Mouse (Mus musculus) hindbrain, embryonic 10.5 days (tissue): ENCODE data around the gene Ctps. TPM values are rescaled to one million over a fixed set of nuclear protein-coding genes. Genes with fewer than 3 reads are reported as not detected.

Experiments used
- DNase-seq: peaks from one replicate; pipeline ENCODE4 v3.0.0-alpha.2; 2017; ENCODE audit warnings: low spot score
- H3K27ac ChIP-seq: fragments of 300-500 bp; sonication (generic); 2 replicates; pipeline ENCODE4 v1.5.1; 2016; ENCODE audit warnings: mild to moderate bottlenecking, moderate library complexity
- H3K27me3 ChIP-seq: fragments of 300-500 bp; sonication (generic); 2 replicates; pipeline ENCODE4 v1.6.1; 2016; ENCODE audit warnings: mild to moderate bottlenecking; ENCODE audit not compliant: poor library complexity, insufficient read depth, severe bottlenecking
- H3K36me3 ChIP-seq: fragments of 300-500 bp; sonication (generic); 2 replicates; pipeline ENCODE4 v1.6.1; 2016; ENCODE audit warnings: mild to moderate bottlenecking, moderate library complexity
- H3K4me1 ChIP-seq: fragments of 300-500 bp; sonication (generic); replicated peaks from 2 replicates; pipeline ENCODE4 v1.6.1; 2016; ENCODE audit warnings: mild to moderate bottlenecking
- H3K4me3 ChIP-seq: fragments of 300-500 bp; sonication (generic); 2 replicates; pipeline ENCODE4 v1.5.1; 2016; ENCODE audit warnings: mild to moderate bottlenecking, moderate library complexity
- H3K9me3 ChIP-seq: fragments of 300-500 bp; sonication (generic); 2 replicates; pipeline ENCODE4 v1.6.1; 2016; ENCODE audit warnings: mild to moderate bottlenecking, moderate library complexity
- WGBS: fragments of 180-500 bp; shearing (Covaris S2); methylation state at CpG from one replicate; pipeline ENCODE4 v1.1.7; 2016; 5-methylcytosine and 5-hydroxymethylcytosine counted together
- polyA plus RNA-seq: library from polyadenylated mRNA; unstranded; fragments of >200 nt; fragmentation: Nextera tagmentation; extraction: Ambion mirVana; gene quantifications from 2 replicates; pipeline ENCODE4 v1.2.1, GENCODE M21; 2016

Ctps gene
- polyA plus RNA-seq, 1 experiment from 2014 or later = 117 TPM

DNA sequence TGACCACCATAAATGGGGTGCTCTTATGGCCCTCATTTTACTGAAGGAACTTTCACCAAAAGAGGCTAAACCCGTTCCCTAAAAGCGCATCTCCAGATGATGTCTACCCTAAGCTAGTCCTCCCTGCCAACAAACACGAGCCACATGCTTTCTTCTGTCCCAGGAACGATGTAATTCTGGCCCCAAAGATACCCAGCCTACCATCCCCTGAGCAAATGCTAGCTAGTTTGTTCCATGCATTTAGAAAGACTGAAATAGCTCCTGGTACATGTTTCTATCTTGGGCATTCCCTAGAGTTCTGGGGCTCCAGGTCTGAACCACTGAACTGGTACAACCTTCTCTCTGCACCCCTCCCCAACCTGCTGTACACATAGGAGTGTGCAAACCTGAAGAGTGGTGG is 20.9 kb upstream of the Ctps start:
- WGBS = 89% methylated on average over 4 of the region's 4 CpGs
- no peak for DNase-seq
- peaks cover 23% of the 10 kb centered on the region for H3K27me3 ChIP-seq

DNA sequence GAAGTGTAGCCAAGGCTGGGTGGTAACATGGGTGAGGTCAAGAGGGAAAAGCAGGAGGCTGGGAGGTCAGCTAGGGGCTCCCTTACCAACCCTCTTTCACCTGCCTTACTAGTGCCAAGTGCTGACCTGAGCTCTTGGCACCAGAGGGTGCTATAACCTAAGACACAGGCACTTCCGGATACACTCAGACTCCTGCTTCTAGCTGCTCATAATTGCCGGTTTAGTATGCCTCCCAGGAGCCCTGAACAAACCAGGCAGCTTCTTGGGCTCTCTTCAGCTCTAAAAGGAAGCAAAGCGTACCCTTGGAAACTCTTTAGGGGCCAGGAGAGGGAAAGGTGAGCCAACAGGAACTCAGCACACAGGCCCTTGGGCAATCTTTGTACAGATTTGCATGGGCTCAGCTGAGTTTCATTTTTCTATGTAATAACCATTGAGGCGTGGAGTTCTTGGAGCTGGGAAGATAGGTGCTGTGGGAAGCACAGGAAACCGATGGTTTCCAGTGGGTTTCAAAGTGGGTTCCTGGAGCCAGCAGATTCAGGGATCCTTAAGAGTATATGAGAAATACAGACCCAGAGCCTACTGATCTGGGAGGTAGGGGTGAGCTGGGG is 19.8 kb upstream of the Ctps start:
- Histone ChIP-seq H3K36me3 (no peaks in the 10 kb centered on the region), H3K4me3 (no peak overlapping the region), H3K27ac (peak overlapping the region; percentile 29; the same call in 1 of the 2 replicates), H3K4me1 (peaks cover 15% of the 10 kb centered on the region; the same call in 1 of the 2 replicates), H3K9me3 (no peaks in the 10 kb centered on the region), H3K27me3 (peaks cover 23% of the 10 kb centered on the region)
- 39% methylated on average over 5 of the region's 5 CpGs for WGBS
- DNase-seq = peak; percentile 71

More for the DNA sequence above, 20.9 kb upstream of the Ctps start:
- no peaks in the 10 kb centered on the region for H3K36me3 ChIP-seq
- H3K4me1 ChIP-seq = peaks cover 15% of the 10 kb centered on the region; the same call in 1 of the 2 replicates
- no peak overlapping the region for H3K27ac ChIP-seq
- no peaks in the 10 kb centered on the region for H3K9me3 ChIP-seq
- no peak overlapping the region for H3K4me3 ChIP-seq

DNA sequence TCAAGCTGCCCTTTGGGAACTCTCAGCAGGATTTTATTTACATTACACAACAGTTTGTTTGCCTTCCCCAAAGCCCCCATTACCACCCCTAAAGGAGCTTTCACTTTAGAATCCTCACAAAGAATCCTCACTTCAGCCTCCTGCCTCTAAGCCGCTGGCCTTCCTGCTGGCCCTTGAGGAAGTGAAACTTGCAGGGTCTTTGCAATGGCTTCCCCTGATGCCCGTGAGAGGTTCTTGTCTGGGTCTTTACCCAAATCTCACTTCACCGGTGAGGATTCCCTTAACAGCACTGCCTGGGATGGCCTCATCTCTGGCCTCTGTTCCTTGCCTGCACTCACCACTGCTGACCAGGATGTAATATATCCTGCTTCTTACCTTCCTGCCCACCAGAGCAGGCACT is 19.0 kb upstream of the Ctps start:
- no peak overlapping the region for H3K27ac ChIP-seq
- no peak overlapping the region for H3K4me3 ChIP-seq
- WGBS = 10% methylated on average over 3 of the region's 3 CpGs
- H3K4me1 ChIP-seq = peaks cover 17% of the 10 kb centered on the region; the same call in 1 of the 2 replicates
- no peaks in the 10 kb centered on the region for H3K9me3 ChIP-seq
- DNase-seq = no peak
- no peaks in the 10 kb centered on the region for H3K36me3 ChIP-seq
- peaks cover 23% of the 10 kb centered on the region for H3K27me3 ChIP-seq

DNA sequence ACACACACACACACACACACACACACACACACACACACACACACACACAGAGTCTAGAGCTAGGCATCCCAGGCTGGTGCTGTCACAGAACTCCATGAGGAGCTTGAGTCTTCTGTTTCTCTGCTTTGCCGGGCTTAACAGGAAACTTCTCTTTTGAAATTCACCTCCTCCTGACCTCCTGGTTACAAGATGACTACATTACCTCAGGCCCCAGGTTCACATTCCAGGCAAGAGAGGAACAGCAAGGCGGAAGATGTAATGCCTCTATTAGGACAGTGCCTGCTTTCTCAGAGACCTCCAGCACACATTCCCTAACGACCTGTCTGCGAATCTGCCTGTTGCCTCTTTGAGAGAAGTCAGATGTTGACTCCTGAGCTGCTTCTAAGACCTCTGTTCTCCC is 18.4 kb upstream of the Ctps start, which contains the start of gene Gm8439:
Gene Gm8439 (plus strand): TSS at position 301 of the 400 bp plus-strand sequence.
- WGBS = 25% methylated on average over 4 of the region's 4 CpGs
- H3K9me3 ChIP-seq = no peaks in the 10 kb centered on the region
- H3K36me3 ChIP-seq = no peaks in the 10 kb centered on the region
- H3K27ac ChIP-seq = peak within 1 kb of the TSS; percentile 29; the same call in 1 of the 2 replicates
- H3K27me3 ChIP-seq = peaks cover 23% of the 10 kb centered on the region
- no peak within 1 kb of the TSS for H3K4me3 ChIP-seq
- no peak for DNase-seq
- H3K4me1 ChIP-seq = peaks cover 23% of the 10 kb centered on the region; the same call in 1 of the 2 replicates

DNA sequence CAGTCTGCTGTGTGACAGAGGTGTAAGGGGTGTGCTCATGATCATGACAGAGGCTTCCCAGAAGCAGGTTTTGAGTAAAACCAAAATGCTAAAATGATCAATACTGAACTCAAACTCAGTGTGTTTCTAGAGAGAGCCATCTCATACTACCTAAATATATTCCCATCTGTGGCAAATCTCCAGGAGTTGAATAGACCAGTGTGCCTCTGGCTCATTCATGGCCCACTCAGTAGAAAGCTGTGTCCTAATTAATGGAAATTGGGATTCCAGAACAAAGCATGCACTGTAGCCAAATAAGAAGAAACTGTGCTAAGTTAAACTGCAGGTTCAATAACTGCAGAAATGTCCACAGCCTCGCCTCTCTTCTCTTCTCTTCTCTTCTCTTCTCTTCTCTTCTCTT is 16.9 kb upstream of the Ctps start:
- H3K36me3 ChIP-seq = no peaks in the 10 kb centered on the region
- peaks cover 23% of the 10 kb centered on the region for H3K27me3 ChIP-seq
- WGBS = 67% methylated on average over 1 of the region's 1 CpGs
- H3K4me1 ChIP-seq = peaks cover 38% of the 10 kb centered on the region; the same call in 1 of the 2 replicates
- no peak overlapping the region for H3K4me3 ChIP-seq
- no peak for DNase-seq
- H3K27ac ChIP-seq = no peak overlapping the region
- no peaks in the 10 kb centered on the region for H3K9me3 ChIP-seq

DNA sequence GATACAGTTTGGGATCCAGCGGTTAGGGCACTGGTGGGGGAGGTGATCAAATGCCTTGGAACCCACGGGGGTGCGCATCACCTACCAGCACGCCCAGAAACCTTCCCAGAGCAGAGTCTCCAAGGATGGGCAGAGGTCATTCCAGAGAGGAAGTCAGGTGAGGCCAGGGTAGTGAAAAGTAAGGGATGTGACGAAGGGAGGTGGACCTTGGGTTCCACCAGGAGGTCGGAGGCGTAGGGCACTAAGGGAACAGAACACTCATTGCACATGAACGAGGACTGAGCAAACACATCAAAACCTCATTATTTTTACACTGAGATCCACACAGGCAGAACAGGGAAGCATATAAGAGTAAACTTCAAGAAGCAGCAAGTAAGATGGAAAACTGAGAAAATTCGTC is 11.6 kb upstream of the Ctps start:
- DNase-seq = no peak

DNA sequence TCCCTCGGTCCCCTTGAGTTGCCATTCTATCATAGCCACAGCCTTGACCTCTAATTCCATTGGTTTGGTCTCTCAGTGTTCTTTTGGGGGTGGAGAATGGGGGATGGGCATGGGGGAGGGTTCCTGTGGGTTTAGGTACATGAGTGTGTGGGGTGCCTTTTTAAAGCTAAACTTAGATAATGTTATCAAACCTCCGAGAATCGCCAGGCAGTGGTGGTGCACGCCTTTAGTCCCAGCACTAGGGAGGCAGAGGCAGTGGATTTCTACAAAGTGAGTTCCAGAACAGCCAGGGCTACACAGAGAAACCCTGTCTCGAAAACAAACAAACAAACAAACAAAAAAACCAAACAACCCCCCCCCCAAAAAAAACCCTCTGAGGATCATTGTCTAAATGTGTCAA is 10.8 kb upstream of the Ctps start:
- WGBS = 82% methylated on average over 5 of the region's 5 CpGs
- Histone ChIP-seq H3K4me3 (no peak overlapping the region), H3K27ac (no peak overlapping the region), H3K27me3 (no peaks in the 10 kb centered on the region; the same call in 1 of the 2 replicates), H3K9me3 (no peaks in the 10 kb centered on the region), H3K4me1 (peaks cover 23% of the 10 kb centered on the region; the same call in 1 of the 2 replicates), H3K36me3 (no peaks in the 10 kb centered on the region)
- DNase-seq = no peak

More for the DNA sequence above, 11.6 kb upstream of the Ctps start:
- Histone ChIP-seq H3K36me3 (no peaks in the 10 kb centered on the region), H3K4me3 (no peak overlapping the region), H3K9me3 (no peaks in the 10 kb centered on the region), H3K27ac (no peak overlapping the region), H3K27me3 (no peaks in the 10 kb centered on the region; the same call in 1 of the 2 replicates), H3K4me1 (peaks cover 23% of the 10 kb centered on the region; the same call in 1 of the 2 replicates)
- 84% methylated on average over 9 of the region's 9 CpGs for WGBS

DNA sequence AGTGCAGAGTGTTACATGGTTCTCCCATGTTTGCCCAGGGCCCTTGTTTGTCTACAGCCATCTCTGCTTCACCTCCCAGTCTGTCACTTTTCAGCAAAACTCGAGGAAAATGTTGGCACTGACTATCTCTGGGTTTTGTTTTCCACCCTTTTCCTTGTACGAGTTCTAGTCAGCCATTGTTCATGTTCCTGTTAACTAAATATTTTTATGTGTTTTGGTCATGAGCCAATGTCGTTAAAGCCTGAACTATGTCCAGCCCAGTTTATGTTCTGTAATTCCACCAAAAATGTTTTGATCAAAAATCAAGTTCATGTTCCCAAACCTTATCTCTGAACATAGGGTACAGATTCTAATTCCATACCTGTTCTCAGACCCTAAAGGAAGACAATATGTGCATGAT is 1.6 kb upstream of the Ctps start:
- H3K9me3 ChIP-seq = no peaks in the 10 kb centered on the region
- WGBS = 84% methylated on average over 3 of the region's 3 CpGs
- no peak overlapping the region for H3K4me3 ChIP-seq
- H3K27ac ChIP-seq = no peak overlapping the region
- H3K36me3 ChIP-seq = peaks cover 10% of the 10 kb centered on the region; the same call in 1 of the 2 replicates
- peaks cover 27% of the 10 kb centered on the region for H3K4me1 ChIP-seq
- no peaks in the 10 kb centered on the region for H3K27me3 ChIP-seq
- no peak for DNase-seq

DNA sequence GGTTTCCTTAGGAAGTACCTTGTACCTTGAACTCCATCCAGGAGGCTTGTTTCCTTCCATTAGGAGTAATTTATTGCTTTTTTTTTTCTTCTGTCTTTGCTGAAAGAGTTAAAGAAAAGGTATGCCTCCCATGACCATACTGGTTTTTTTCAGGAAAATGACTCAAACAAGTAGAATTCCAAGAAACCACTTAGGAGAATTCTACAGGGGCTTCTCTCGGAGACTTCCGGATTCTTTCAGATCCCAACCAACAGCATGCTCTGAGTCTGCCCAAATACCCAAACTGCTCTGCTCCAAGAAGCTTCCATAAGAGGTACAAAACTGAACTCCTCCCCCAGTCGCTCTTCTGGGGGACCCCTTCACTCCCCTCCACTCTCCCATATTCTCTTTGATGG is 991 bp upstream of the Ctps start:
- WGBS = 81% methylated on average over 3 of the region's 3 CpGs
- Histone ChIP-seq H3K36me3 (peaks cover 16% of the 10 kb centered on the region), H3K4me3 (peak overlapping the region; percentile 83; the same call in 1 of the 2 replicates), H3K27ac (no peak overlapping the region), H3K4me1 (peaks cover 27% of the 10 kb centered on the region), H3K27me3 (no peaks in the 10 kb centered on the region), H3K9me3 (no peaks in the 10 kb centered on the region)
- no peak for DNase-seq

DNA sequence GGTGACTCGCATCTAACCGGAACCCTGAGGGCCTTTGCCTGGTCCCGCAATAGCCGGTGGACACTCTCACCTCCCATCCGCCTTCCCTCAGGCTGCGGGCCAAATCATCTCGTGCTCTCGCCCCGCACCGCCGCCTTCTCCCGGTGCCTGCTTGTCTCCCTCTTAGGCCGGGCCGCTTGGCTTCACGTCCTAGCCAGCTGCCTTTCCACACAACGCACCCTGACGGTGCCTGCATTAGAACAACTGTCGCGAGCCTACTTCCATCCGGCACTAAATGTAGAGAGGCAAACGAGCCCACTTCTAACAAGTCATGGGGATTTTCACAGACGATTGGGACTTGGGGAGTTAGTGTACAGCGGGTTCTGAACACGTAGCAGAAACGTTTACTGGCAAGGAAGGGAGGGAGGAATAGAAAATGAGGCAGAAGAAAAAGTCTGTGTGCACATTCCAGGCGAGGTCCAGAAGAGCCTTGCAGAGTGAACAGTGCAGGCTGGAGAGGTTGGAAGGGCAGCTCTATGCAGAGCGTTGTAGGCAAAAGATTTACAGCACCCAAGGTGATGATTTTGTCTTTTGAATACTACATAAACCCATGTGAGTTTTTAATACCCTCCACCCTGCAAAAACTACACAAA is 478 bp upstream of the Ctps start:
- WGBS = 2% methylated on average over 27 of the region's 27 CpGs
- Histone ChIP-seq H3K4me3 (peak overlapping the region; percentile 83), H3K36me3 (peaks cover 21% of the 10 kb centered on the region), H3K4me1 (peaks cover 27% of the 10 kb centered on the region), H3K27ac (peak overlapping the region; percentile 99), H3K27me3 (no peaks in the 10 kb centered on the region), H3K9me3 (no peaks in the 10 kb centered on the region)
- no peak for DNase-seq

DNA sequence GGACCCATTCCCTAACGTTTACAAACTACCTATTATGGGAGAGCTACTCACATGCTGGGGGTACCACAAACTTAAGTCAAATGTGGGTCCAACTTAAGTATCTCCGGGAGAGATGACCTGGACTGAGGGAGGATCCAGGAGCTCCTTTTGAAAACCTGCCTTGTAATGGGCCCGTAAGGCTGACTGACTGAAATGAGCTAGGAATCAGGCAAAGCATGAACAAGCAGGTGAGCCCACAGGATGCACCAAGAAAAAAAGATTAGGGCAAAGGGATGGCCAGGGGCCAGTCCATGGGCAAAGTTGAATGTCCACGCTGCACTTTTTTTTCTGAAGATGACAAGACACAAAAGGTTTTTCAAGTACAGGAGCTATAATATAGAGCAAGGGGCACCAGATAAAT is 1.1 kb downstream of the Ctps start:
- Histone ChIP-seq H3K9me3 (no peaks in the 10 kb centered on the region), H3K36me3 (peaks cover 37% of the 10 kb centered on the region), H3K27me3 (no peaks in the 10 kb centered on the region), H3K4me3 (peak overlapping the region; percentile 83), H3K27ac (peak overlapping the region; percentile 99), H3K4me1 (peaks cover 27% of the 10 kb centered on the region)
- DNase-seq = no peak
- WGBS = 10% methylated on average over 4 of the region's 4 CpGs

DNA sequence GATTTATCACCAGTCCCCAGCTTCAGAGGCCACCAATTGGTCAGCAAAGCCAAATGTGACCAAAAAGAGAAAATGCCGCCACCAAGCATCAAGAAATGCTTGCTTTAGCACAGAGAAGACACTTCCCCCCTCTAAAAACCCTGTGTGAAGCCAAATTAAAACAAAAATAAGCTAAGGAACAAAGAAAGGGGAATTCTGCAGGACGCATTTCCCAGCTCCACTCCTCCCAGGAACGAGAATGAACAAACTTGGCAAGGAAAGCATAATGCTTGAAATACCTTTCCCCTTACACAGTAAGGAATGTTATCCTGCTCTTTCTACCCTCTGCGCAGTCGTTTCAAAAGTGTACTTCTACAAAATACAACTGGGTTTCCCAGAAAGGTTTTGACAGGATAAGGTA is 2.1 kb downstream of the Ctps start:
- Histone ChIP-seq H3K9me3 (no peaks in the 10 kb centered on the region), H3K36me3 (peaks cover 47% of the 10 kb centered on the region), H3K4me3 (peak overlapping the region; percentile 83), H3K27me3 (no peaks in the 10 kb centered on the region), H3K4me1 (peaks cover 27% of the 10 kb centered on the region), H3K27ac (no peak overlapping the region)
- 70% methylated on average over 5 of the region's 5 CpGs for WGBS
- DNase-seq = no peak

DNA sequence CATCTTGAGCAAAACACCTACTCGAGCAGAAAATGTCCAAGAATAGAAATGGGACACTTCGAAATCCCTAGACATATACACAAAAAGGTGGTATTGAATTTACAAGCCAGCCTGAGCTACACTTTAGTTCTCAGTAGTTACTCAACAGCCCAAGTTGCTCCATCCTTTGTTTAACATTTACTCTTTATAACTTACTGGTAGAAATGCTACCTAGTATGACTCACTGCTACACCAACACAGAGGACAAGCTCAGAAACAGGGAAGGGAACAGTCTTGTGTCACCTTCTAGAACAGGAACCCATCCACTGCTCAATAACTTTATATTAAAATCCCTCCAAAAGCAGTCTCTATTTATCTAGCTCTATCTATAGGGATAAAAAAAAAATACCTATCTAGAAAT is 4.3 kb downstream of the Ctps start:
- DNase-seq = no peak
- H3K36me3 ChIP-seq = peaks cover 70% of the 10 kb centered on the region
- H3K9me3 ChIP-seq = no peaks in the 10 kb centered on the region
- H3K27me3 ChIP-seq = no peaks in the 10 kb centered on the region
- H3K4me1 ChIP-seq = peaks cover 23% of the 10 kb centered on the region
- H3K27ac ChIP-seq = no peak overlapping the region
- WGBS = 95% methylated on average over 2 of the region's 2 CpGs
- no peak overlapping the region for H3K4me3 ChIP-seq
